13 mouse cellular contexts compared by ENCODE assay signal in genomic region chr10:59602891-59603290, GRCm38 (mm10). TPM values are rescaled to one million over a fixed set of nuclear protein-coding genes. Genes with fewer than 3 reads are reported as not detected.
A peak's percentile ranks its signal among the peaks of the same experiment; 100 is the strongest.
DNase-seq lines count a peak whose midpoint lies in the region; ATAC-seq lines count a peak whose summit lies in the region.
"Had no signal": no experiment of that assay in that cellular context is flagged by ENCODE, and none has a peak within 500 bp of the region (broad histone marks: within the 10 kb centered on the region; RNA-seq: fewer than 3 reads in every experiment).

No protein-coding gene starts in this region.

- no peak overlapping the region for H3K9ac ChIP-seq in hindbrain, embryonic 14.5 days
- H3K9ac ChIP-seq in hindbrain, embryonic 12.5 days, result no peak overlapping the region
- H3K9ac ChIP-seq in stomach, embryonic 16.5 days (ENCODE audit: low read length), result no peak overlapping the region
- H3K9ac ChIP-seq: heart, embryonic 13.5 days had no signal

- H3K36me3 ChIP-seq in hindbrain, embryonic 14.5 days (replicated peaks; ENCODE audit: control insufficient read depth, insufficient read depth), result no peaks in the 10 kb centered on the region
- no peaks in the 10 kb centered on the region for H3K36me3 ChIP-seq in hindbrain, embryonic 12.5 days
- H3K36me3 ChIP-seq in stomach, embryonic 16.5 days (ENCODE audit: control insufficient read depth, insufficient read depth, low read length), result no peaks in the 10 kb centered on the region
- H3K36me3 ChIP-seq: heart, embryonic 13.5 days had no signal

- no peaks in the 10 kb centered on the region for H3K9me3 ChIP-seq in hindbrain, embryonic 14.5 days (ENCODE audit: control insufficient read depth, low read length)
- H3K9me3 ChIP-seq in hindbrain, embryonic 12.5 days (replicated peaks), result no peaks in the 10 kb centered on the region
- no peaks in the 10 kb centered on the region for H3K9me3 ChIP-seq in stomach, embryonic 16.5 days (replicated peaks; ENCODE audit: control insufficient read depth, low read length)
- H3K9me3 ChIP-seq: heart, embryonic 13.5 days had no signal

- ATAC-seq in hindbrain, embryonic 14.5 days (ENCODE audit: low FRiP score), result no peak
- no peak for ATAC-seq in hindbrain, embryonic 12.5 days (ENCODE audit: low FRiP score)
- ATAC-seq in stomach, embryonic 16.5 days (ENCODE audit: insufficient read depth, low FRiP score), result no peak
- ATAC-seq: intestine, postnatal 0 days had no signal

- no peak overlapping the region for H3K4me2 ChIP-seq in hindbrain, embryonic 14.5 days (replicated peaks)
- H3K4me2 ChIP-seq in hindbrain, embryonic 12.5 days (replicated peaks), result no peak overlapping the region
- H3K4me2 ChIP-seq in stomach, embryonic 16.5 days (ENCODE audit: low read depth, low read length), result no peak overlapping the region
- H3K4me2 ChIP-seq: heart, embryonic 13.5 days; liver, embryonic 11.5 days had no signal

- peak overlapping the region; percentile 6; the same call in 1 of the 2 replicates for H3K27ac ChIP-seq in hindbrain, embryonic 14.5 days
- H3K27ac ChIP-seq in hindbrain, embryonic 12.5 days, result no peak overlapping the region
- H3K27ac ChIP-seq in stomach, embryonic 16.5 days (ENCODE audit: low read length), result peak overlapping the region; percentile 27; the same call in 1 of the 2 replicates
- H3K27ac ChIP-seq: heart, embryonic 13.5 days had no signal

- 56% methylated on average over 14 of the region's 14 CpGs for WGBS in hindbrain, embryonic 14.5 days
- 70% methylated on average over 14 of the region's 14 CpGs for WGBS in hindbrain, embryonic 12.5 days
- WGBS in stomach, embryonic 16.5 days, result 41% methylated on average over 14 of the region's 14 CpGs

- no peak for DNase-seq in hindbrain, embryonic 14.5 days (ENCODE audit: low spot score)
- DNase-seq in right cerebral cortex, adult 18-20 months, result peak; percentile 62
- DNase-seq in right cerebral cortex, postnatal 4 days, result no peak
- DNase-seq in cerebellum, postnatal 14 days, result peak; percentile 63 to 64
- DNase-seq in yolk sac, embryonic 10.5 days (ENCODE audit: low spot score), result no peak
- DNase-seq: lung, postnatal 4 days had no signal

- 0 out of 2 replicates have a peak, but pooled peaks cover 4% of the 10 kb centered on the region for H3K4me1 ChIP-seq in hindbrain, embryonic 14.5 days (replicated peaks; ENCODE audit: control insufficient read depth, insufficient read depth, low read length)
- H3K4me1 ChIP-seq in hindbrain, embryonic 12.5 days, result no peaks in the 10 kb centered on the region
- H3K4me1 ChIP-seq in stomach, embryonic 16.5 days (ENCODE audit: control insufficient read depth, insufficient read depth, low read length), result peaks cover 9% of the 10 kb centered on the region; the same call in 1 of the 2 replicates

- no peaks in the 10 kb centered on the region for H3K27me3 ChIP-seq in hindbrain, embryonic 14.5 days (ENCODE audit: control insufficient read depth, insufficient read depth, low read length)
- no peaks in the 10 kb centered on the region for H3K27me3 ChIP-seq in hindbrain, embryonic 12.5 days
- H3K27me3 ChIP-seq in stomach, embryonic 16.5 days (ENCODE audit: control insufficient read depth, insufficient read depth, low read length), result no peaks in the 10 kb centered on the region
- H3K27me3 ChIP-seq: heart, embryonic 13.5 days had no signal

- no peak overlapping the region for H3K4me3 ChIP-seq in hindbrain, embryonic 14.5 days (replicated peaks; ENCODE audit: low read length)
- no peak overlapping the region for H3K4me3 ChIP-seq in hindbrain, embryonic 12.5 days
- H3K4me3 ChIP-seq in stomach, embryonic 16.5 days (replicated peaks; ENCODE audit: low read length), result no peak overlapping the region
- H3K4me3 ChIP-seq: heart, embryonic 13.5 days had no signal

RNA-seq across cellular contexts. Expression of gene Gm10322, which starts 13.0 kb away (rescaled TPM):
- not detected in 2 replicates for polyA plus RNA-seq in hindbrain, embryonic 14.5 days (2014; fragmentation: Nextera tagmentation; extraction: Ambion mirVana)
- not detected in 2 replicates for polyA plus RNA-seq in hindbrain, embryonic 12.5 days (2016; fragmentation: Nextera tagmentation; extraction: Ambion mirVana)
- polyA plus RNA-seq in stomach, embryonic 16.5 days (2015; fragmentation: Nextera tagmentation; extraction: Ambion mirVana), result not detected in 2 replicates
- polyA plus RNA-seq: embryonic facial prominence, embryonic 14.5 days; frontal cortex, adult 2 months; heart, embryonic 13.5 days; intestine, postnatal 0 days; liver, embryonic 11.5 days had no signal

RNA-seq across cellular contexts. Expression of gene Mcu, which starts 13.6 kb away (rescaled TPM):
- polyA plus RNA-seq in hindbrain, embryonic 14.5 days (2014; fragmentation: Nextera tagmentation; extraction: Ambion mirVana), result 33.0 and 37.3 TPM in 2 replicates
- 23.2 and 29.2 TPM in 2 replicates for polyA plus RNA-seq in hindbrain, embryonic 12.5 days (2016; fragmentation: Nextera tagmentation; extraction: Ambion mirVana)
- 60.0 and 64.9 TPM in 2 replicates for polyA plus RNA-seq in stomach, embryonic 16.5 days (2015; fragmentation: Nextera tagmentation; extraction: Ambion mirVana)

Comparison
In these comparisons a context has a peak if more than half of its experiments do, and no peak if none do; other contexts are left out.
1. DNase-seq: peak in right cerebral cortex, adult 18-20 months (single experiment) and cerebellum, postnatal 14 days (2 of 2); none in hindbrain, embryonic 14.5 days (single experiment), right cerebral cortex, postnatal 4 days (single experiment) and yolk sac, embryonic 10.5 days (single experiment).